Mouse (Mus musculus): ENCODE data around the gene Tdp2.

Tdp2 gene

DNA sequence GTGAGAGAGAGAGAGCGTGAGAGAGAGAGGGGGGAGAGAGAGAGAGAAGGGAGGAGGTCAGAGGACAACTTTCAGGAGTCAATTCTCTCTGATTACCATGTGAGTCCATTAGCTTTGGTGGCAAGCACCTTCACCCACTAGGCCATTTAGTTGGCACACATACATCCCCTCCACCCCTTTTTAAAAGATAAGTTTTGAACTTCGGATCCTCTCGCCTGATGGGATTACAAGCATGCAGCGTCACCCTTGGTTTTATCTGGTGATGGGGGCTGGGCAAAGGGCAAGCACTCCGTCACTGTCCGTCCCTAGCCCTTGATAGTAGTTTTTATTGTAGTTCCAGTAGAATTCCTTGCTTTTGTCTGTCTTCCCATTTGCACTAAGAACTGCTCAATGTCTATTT is 48.7 kb downstream of the Tdp2 start:
- DNase-seq (ENCODE audit: low read depth): no peak

DNA sequence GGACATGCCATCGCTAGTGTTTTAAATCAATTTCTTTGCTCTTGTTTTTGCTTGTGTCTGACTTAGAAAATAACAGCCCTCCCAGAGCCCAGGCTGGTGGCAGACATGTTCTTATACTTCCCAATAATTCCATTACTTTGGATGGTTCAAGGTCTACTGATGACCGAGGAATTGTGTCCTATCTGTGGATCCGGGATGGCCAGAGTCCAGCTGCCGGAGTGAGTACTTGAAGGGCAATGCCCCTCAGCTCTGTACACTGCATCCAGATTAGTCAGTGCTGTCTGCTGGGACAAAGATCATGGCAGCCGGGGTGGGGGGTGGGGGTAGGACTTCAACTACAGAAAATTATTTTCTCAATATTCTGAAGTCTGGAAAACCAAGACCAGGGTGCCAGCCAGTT is 49.2 kb downstream of the Tdp2 start:
- no peak for DNase-seq (ENCODE audit: low read depth)

DNA sequence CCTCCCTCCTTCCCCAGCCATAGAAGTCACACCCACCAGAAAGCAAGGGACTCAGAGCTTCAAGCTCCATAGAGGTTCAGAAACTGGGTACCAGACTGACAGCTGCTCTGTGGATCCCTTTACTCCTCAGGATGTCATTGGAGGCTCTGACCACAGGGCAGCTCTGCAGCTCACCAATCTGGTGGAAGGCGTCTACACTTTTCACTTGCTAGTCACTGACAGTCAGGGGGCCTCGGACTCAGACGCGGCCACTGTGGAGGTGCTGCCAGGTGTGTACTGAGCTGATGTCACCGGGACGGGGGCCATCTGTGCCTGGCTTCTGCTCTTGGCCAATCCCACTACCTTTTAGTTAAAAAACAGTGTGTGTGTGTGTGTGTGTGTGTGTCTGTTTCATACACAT is 50.9 kb downstream of the Tdp2 start:
- no peak for DNase-seq (ENCODE audit: low read depth)

- no peak for DNase-seq (ENCODE audit: low read depth)
These were observed 58.1 kb downstream of the Tdp2 start for GRCm38 (mm10) chr13:24889554-24889953.

Data from naive thymus-derived CD4-positive, alpha-beta T cell, adult 2 months (primary cell).